Mouse (Mus musculus) heart, postnatal 0 days (tissue): Measurements from ENCODE around the gene Hmgcs2. TPM values are rescaled to one million over a fixed set of nuclear protein-coding genes. Genes with fewer than 3 reads are reported as not detected.
"Not testable (repeated sequence)": the region's sequence is repeated elsewhere in the genome, so short reads cannot be mapped to it uniquely, and the experiment has no call there.

Experiments
- ATAC-seq: fragments of 200-750 bp; cut with Nextera tagmentation; 2 replicates; pipeline ENCODE4 v1.8.0; 2017; ENCODE audit warnings: low read depth, moderate number of reproducible peaks, moderate library complexity; ENCODE audit not compliant: insufficient read depth
- DNase-seq: peaks from one replicate; pipeline ENCODE4 v3.0.0-alpha.2; 2016; ENCODE audit warnings: low spot score
- H3K27ac ChIP-seq: fragments of 300-500 bp; sonication (generic); 2 replicates; pipeline ENCODE4 v1.5.1; 2014; ENCODE audit warnings: low read depth, mild to moderate bottlenecking
- H3K27me3 ChIP-seq: fragments of 300-500 bp; sonication (generic); 2 replicates; pipeline ENCODE4 v1.6.1; 2014; ENCODE audit warnings: low read length, mixed read lengths; ENCODE audit not compliant: control insufficient read depth, insufficient read depth
- H3K36me3 ChIP-seq: fragments of 300-500 bp; sonication (generic); replicated peaks from 2 replicates; pipeline ENCODE4 v1.6.1; 2014; ENCODE audit warnings: low read length, mixed read lengths; ENCODE audit not compliant: control insufficient read depth, insufficient read depth
- H3K4me1 ChIP-seq: fragments of 300-500 bp; sonication (generic); 2 replicates; pipeline ENCODE4 v1.6.1; 2014; ENCODE audit warnings: antibody characterized with exemption; ENCODE audit not compliant: control insufficient read depth, insufficient read depth
- H3K4me2 ChIP-seq: fragments of 300-500 bp; sonication (generic); 2 replicates; pipeline ENCODE4 v1.6.1; 2014; ENCODE audit warnings: low read depth, mild to moderate bottlenecking, low read length, moderate library complexity
- H3K4me3 ChIP-seq: fragments of 300-500 bp; sonication (generic); 2 replicates; pipeline ENCODE4 v1.5.1; 2014; ENCODE audit warnings: low read depth, low read length
- H3K9ac ChIP-seq: fragments of 300-500 bp; sonication (generic); replicated peaks from 2 replicates; pipeline ENCODE4 v1.6.1; 2014; ENCODE audit warnings: low read depth, low read length, mixed read lengths
- H3K9me3 ChIP-seq: fragments of 300-500 bp; sonication (generic); replicated peaks from 2 replicates; pipeline ENCODE4 v1.6.1; 2016; ENCODE audit warnings: low read length; ENCODE audit not compliant: control insufficient read depth
- CTCF ChIP-seq: IDR thresholded peaks from 2 replicates; pipeline ENCODE4 v1.5.1; 2016; ENCODE audit warnings: antibody characterized with exemption, control low read depth, low read depth
- EP300 ChIP-seq: IDR thresholded peaks from 2 replicates; pipeline ENCODE4 v1.6.1; 2016; ENCODE audit warnings: antibody characterized with exemption, low read depth
- WGBS: fragments of 180-500 bp; shearing (Covaris S2); extraction: QIAGEN DNeasy Blood & Tissue Kit; methylation state at CpG from one replicate; pipeline ENCODE4 v1.1.7; 2014; 5-methylcytosine and 5-hydroxymethylcytosine counted together
- polyA plus RNA-seq: library from polyadenylated mRNA; unstranded; fragments of >200 nt; fragmentation: Nextera tagmentation; extraction: Ambion mirVana; gene quantifications from 2 replicates; pipeline ENCODE4 v1.2.1, GENCODE M21; 2015
- total RNA-seq: library from RNA; depleted of rRNA; stranded (reverse); fragments of >200 nt; gene quantifications from 2 replicates; pipeline ENCODE4 v1.2.3, GENCODE M21; 2014; ENCODE audit warnings: low replicate concordance

The Hmgcs2 gene
- total and polyA plus RNA-seq, 2 experiments from 2014 or later, result 105 to 115 TPM

GRCm38 (mm10) chr3:98335886-98336285, 55.7 kb downstream of the Hmgcs2 start:
- WGBS, result 77% methylated on average over 7 of the region's 7 CpGs

GRCm38 (mm10) chr3:98336661-98337654, 56.7 kb downstream of the Hmgcs2 start:
- 88% methylated on average over 22 of the region's 22 CpGs for WGBS
- DNase-seq (no peak), ATAC-seq (no peak)
- no peak overlapping the region for H3K4me3 ChIP-seq
- no peaks in the 10 kb centered on the region for H3K9me3 ChIP-seq
- no peaks in the 10 kb centered on the region for H3K27me3 ChIP-seq
- no peaks in the 10 kb centered on the region; the same call in 1 of the 2 replicates for H3K4me1 ChIP-seq
- no peak overlapping the region for H3K27ac ChIP-seq
- H3K9ac ChIP-seq, result no peak overlapping the region
- TF ChIP-seq EP300 (no peak), CTCF (no peak)
- H3K4me2 ChIP-seq, result no peak overlapping the region
- 0 out of 2 replicates have a peak, but pooled peaks cover 5% of the 10 kb centered on the region for H3K36me3 ChIP-seq

More at GRCm38 (mm10) chr3:98335886-98336285, 55.7 kb downstream of the Hmgcs2 start:
- H3K27me3 ChIP-seq, result no peaks in the 10 kb centered on the region
- 0 out of 2 replicates have a peak, but pooled peaks cover 5% of the 10 kb centered on the region for H3K36me3 ChIP-seq
- DNase-seq (no peak), ATAC-seq (no peak)
- H3K4me1 ChIP-seq, result no peaks in the 10 kb centered on the region; the same call in 1 of the 2 replicates
- H3K4me2 ChIP-seq, result no peak overlapping the region
- no peak overlapping the region for H3K27ac ChIP-seq
- TF ChIP-seq CTCF (no peak), EP300 (no peak)
- no peaks in the 10 kb centered on the region for H3K9me3 ChIP-seq
- no peak overlapping the region for H3K4me3 ChIP-seq
- no peak overlapping the region for H3K9ac ChIP-seq

GRCm38 (mm10) chr3:98338584-98339041, 58.4 kb downstream of the Hmgcs2 start:
- Histone ChIP-seq H3K36me3 (no peaks in the 10 kb centered on the region), H3K27ac (no peak overlapping the region), H3K27me3 (no peaks in the 10 kb centered on the region), H3K4me3 (peak overlapping the region; percentile 58), H3K4me1 (no peaks in the 10 kb centered on the region; the same call in 1 of the 2 replicates), H3K4me2 (peak overlapping the region; percentile 86), H3K9me3 (no peaks in the 10 kb centered on the region), H3K9ac (peak overlapping the region; percentile 38; the same call in 1 of the 2 replicates)
- 13% methylated on average over 15 of the region's 15 CpGs for WGBS
- TF ChIP-seq CTCF (no peak), EP300 (no peak)
- ATAC-seq, result peak; percentile 49; the same call in 1 of the 2 replicates
- peak; percentile 8 for DNase-seq

- TF ChIP-seq EP300 (no peak), CTCF (no peak)
- H3K27ac ChIP-seq, result no peak overlapping the region
- H3K27me3 ChIP-seq, result no peaks in the 10 kb centered on the region
- no peaks in the 10 kb centered on the region for H3K9me3 ChIP-seq
- H3K9ac ChIP-seq, result peak overlapping the region; percentile 38; the same call in 1 of the 2 replicates
- peak; percentile 39 for ATAC-seq
- WGBS, result 1% methylated on average over 46 of the region's 46 CpGs
- H3K36me3 ChIP-seq, result no peaks in the 10 kb centered on the region
- H3K4me1 ChIP-seq, result no peaks in the 10 kb centered on the region; the same call in 1 of the 2 replicates
- DNase-seq, result no peak
- peak overlapping the region; percentile 86 for H3K4me2 ChIP-seq
- H3K4me3 ChIP-seq, result peak overlapping the region; percentile 58
Measured at GRCm38 (mm10) chr3:98339097-98339705, 59.0 kb downstream of the Hmgcs2 start.

- DNase-seq, result peak; percentile 39
- H3K9ac ChIP-seq, result peak within 1 kb of the TSS; percentile 38; the same call in 1 of the 2 replicates
- H3K27me3 ChIP-seq, H3K4me1 ChIP-seq, H3K36me3 ChIP-seq, H3K9me3 ChIP-seq, H3K27ac ChIP-seq: not testable (repeated sequence)
- under 1% methylated on average over 10 of the region's 10 CpGs for WGBS
- peak; percentile 71 for ATAC-seq
- peak within 1 kb of the TSS; percentile 58 for H3K4me3 ChIP-seq
- H3K4me2 ChIP-seq, result peak within 1 kb of the TSS; percentile 86
Measured at GRCm38 (mm10) chr3:98339706-98340109, 59.5 kb downstream of the Hmgcs2 start, which contains the start of gene Phgdh. Gene Phgdh (minus strand): TSS chr3:98339990.
